Mouse (Mus musculus) embryonic facial prominence, embryonic 11.5 days (tissue): ENCODE data around the gene Ms4a6c. TPM values are rescaled to one million over a fixed set of nuclear protein-coding genes. Genes with fewer than 3 reads are reported as not detected.
"Not testable (repeated sequence)": the region's sequence is repeated elsewhere in the genome, so short reads cannot be mapped to it uniquely, and the experiment has no call there.

Experiments used
- ATAC-seq: fragments of 200-750 bp; cut with Nextera tagmentation; replicated peaks from 2 replicates; pipeline ENCODE4 v1.8.0; 2017; ENCODE audit warnings: low read depth; ENCODE audit not compliant: insufficient number of reproducible peaks, low FRiP score, low TSS enrichment
- DNase-seq: peaks from one replicate; pipeline ENCODE4 v3.0.0-alpha.2; 2015; ENCODE audit warnings: low spot score
- H3K27ac ChIP-seq: fragments of 300-500 bp; sonication (generic); replicated peaks from 2 replicates; pipeline ENCODE4 v1.5.1; 2014; ENCODE audit warnings: mild to moderate bottlenecking, low read depth, low read length, control low read depth
- H3K27me3 ChIP-seq: fragments of 300-500 bp; sonication (generic); 2 replicates; pipeline ENCODE4 v1.6.1; 2014; ENCODE audit warnings: mild to moderate bottlenecking, low read length, moderate library complexity, mixed read lengths; ENCODE audit not compliant: control insufficient read depth, insufficient read depth
- H3K36me3 ChIP-seq: fragments of 300-500 bp; sonication (generic); replicated peaks from 2 replicates; pipeline ENCODE4 v1.6.1; 2014; ENCODE audit warnings: low read depth, mild to moderate bottlenecking, low read length, moderate library complexity, mixed read lengths; ENCODE audit not compliant: control insufficient read depth, insufficient read depth
- H3K4me1 ChIP-seq: fragments of 300-500 bp; sonication (generic); 2 replicates; pipeline ENCODE4 v1.6.1; 2014; ENCODE audit warnings: low read length, mixed read lengths; ENCODE audit not compliant: control insufficient read depth, insufficient read depth
- H3K4me2 ChIP-seq: fragments of 300-500 bp; sonication (generic); 2 replicates; pipeline ENCODE4 v1.6.1; 2014; ENCODE audit warnings: low read depth, mild to moderate bottlenecking, control low read depth, low read length, moderate library complexity
- H3K4me3 ChIP-seq: fragments of 300-500 bp; sonication (generic); 2 replicates; pipeline ENCODE4 v1.5.1; 2014; ENCODE audit warnings: low read depth, low read length, control low read depth
- H3K9ac ChIP-seq: fragments of 300-500 bp; sonication (generic); replicated peaks from 2 replicates; pipeline ENCODE4 v1.6.1; 2014; ENCODE audit warnings: mild to moderate bottlenecking, control low read depth, low read length
- H3K9me3 ChIP-seq: fragments of 300-500 bp; sonication (generic); replicated peaks from 2 replicates; pipeline ENCODE4 v1.6.1; 2016; ENCODE audit warnings: mild to moderate bottlenecking, low read length, inconsistent platforms, mixed read lengths; ENCODE audit not compliant: control insufficient read depth
- WGBS: fragments of 180-500 bp; shearing (Covaris S2); extraction: QIAGEN DNeasy Blood & Tissue Kit; methylation state at CpG from one replicate; pipeline ENCODE4 v1.1.7; 2014; 5-methylcytosine and 5-hydroxymethylcytosine counted together
- polyA plus RNA-seq: library from polyadenylated mRNA; unstranded; fragments of >200 nt; fragmentation: Nextera tagmentation; extraction: Ambion mirVana; gene quantifications from 2 replicates; pipeline ENCODE4 v1.2.1, GENCODE M21; 2014

Gene Ms4a6c
- polyA plus RNA-seq, 1 experiment from 2014 or later, result 1.1 TPM

DNA sequence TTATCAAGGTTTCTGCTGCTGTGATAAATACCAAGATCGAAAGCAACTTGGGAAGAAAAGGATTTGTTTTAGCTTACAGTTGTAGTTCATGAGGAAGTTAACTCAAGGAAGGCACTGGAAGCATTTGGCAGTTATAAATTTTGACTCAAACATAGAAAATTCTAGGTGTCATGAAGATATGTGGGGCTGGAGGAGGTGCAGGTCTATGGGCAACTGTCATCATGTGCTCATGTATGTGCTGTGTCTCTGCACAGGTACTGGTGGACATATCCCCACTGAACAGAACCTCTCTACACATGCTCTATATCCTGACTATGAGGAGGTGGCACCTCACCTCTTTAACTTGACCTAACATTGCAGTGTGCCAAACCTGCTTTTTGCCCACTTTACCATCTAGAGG is 17.4 kb downstream of the Ms4a6c start:
- 84% methylated on average over 1 of the region's 1 CpGs for WGBS
- Histone ChIP-seq H3K9ac (no peak overlapping the region), H3K4me2 (no peak overlapping the region), H3K27me3 (no peaks in the 10 kb centered on the region), H3K36me3 (no peaks in the 10 kb centered on the region), H3K9me3 (no peaks in the 10 kb centered on the region), H3K4me3 (no peak overlapping the region), H3K27ac (no peak overlapping the region), H3K4me1 (no peaks in the 10 kb centered on the region)
- DNase-seq (no peak), ATAC-seq (no peak)

DNA sequence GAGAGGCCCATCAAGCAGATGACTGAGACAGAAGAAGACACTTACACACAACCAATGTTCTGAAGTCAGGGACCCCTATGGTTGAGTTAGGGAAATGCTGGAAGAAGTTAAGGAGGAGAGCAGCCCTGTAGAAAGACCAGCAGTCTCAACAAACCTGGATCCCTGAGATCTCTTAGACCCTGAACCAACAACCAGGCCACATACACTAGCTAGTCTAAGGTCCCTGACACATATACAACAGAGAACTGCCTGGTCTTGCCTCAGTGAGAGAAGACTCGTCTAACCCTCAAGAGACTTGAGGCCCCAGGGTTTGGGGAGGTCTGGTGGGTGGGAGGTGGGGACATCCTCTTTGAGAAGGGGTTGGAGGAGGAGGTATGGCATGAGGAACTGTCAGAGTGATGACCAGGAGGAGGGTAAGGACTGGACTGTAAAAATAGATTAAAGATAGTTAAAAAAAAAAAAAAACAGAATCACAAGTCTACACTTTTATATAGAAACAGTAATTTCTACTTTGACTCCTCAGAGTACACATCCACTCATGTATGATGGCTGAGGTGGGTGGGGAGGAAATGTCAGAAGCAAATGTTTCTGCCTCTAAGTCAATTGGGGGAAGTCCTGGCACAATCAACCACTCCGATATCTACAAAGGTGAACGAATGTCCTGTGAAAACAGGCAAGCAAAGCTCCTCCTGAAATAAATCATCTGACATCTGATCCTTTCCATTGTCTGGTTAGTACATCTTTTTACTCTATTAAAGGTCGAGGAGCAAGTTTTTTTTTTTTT is 22.4 kb downstream of the Ms4a6c start:
- WGBS, result 72% methylated on average over 4 of the region's 4 CpGs

DNA sequence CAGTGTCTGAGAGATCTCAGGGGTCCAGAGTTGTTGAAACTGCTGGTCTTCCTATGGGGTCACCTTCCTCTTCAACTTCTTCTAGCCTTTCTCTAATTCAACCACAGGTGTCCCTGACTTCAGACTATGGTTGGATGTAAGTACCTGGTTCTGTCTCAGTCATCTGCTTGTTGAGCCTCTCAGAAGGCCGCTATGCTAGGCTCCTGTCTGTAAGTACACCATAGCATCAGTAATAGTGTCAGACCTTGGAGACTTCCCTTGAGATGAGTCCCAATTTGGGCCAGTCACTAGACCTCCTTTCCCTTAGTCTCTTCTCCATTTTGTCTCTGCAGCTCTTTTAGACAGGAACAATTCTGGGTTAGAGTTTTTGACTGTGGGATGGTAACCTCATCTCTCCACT is 23.5 kb downstream of the Ms4a6c start:
- 83% methylated on average over 1 of the region's 1 CpGs for WGBS
- Histone ChIP-seq H3K9ac (no peak overlapping the region), H3K36me3 (no peaks in the 10 kb centered on the region), H3K4me2 (no peak overlapping the region), H3K27me3 (no peaks in the 10 kb centered on the region), H3K4me1 (no peaks in the 10 kb centered on the region), H3K27ac (no peak overlapping the region), H3K4me3 (no peak overlapping the region), H3K9me3 (no peaks in the 10 kb centered on the region)
- no peak for ATAC-seq
- no peak for DNase-seq

More for the DNA sequence above, 22.4 kb downstream of the Ms4a6c start:
- H3K36me3 ChIP-seq, result no peaks in the 10 kb centered on the region
- H3K4me2 ChIP-seq, result no peak overlapping the region
- no peak overlapping the region for H3K27ac ChIP-seq
- H3K9ac ChIP-seq, result no peak overlapping the region
- no peaks in the 10 kb centered on the region for H3K4me1 ChIP-seq
- no peaks in the 10 kb centered on the region for H3K9me3 ChIP-seq
- ATAC-seq (no peak), DNase-seq (no peak)
- H3K4me3 ChIP-seq, result no peak overlapping the region
- H3K27me3 ChIP-seq, result no peaks in the 10 kb centered on the region

DNA sequence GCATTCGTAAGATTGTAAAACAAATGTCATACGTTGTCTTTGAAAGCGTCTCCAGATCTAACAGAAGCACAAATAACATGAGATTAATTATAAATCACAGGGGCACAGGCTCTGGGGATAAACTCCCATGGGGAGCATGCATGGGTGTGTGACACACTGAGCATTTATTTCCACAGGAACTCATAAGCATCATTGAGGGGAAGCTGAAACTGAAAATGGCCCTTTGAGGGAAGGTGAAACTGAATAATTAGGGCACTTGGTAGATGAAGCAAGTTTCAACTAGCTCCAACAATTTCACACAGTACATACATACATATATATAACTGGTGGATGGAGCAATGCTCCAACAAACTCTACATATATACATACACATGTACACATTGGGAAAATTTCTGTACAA is 25.4 kb downstream of the Ms4a6c start:
- Histone ChIP-seq H3K4me1 (no peaks in the 10 kb centered on the region), H3K9ac (no peak overlapping the region), H3K36me3 (no peaks in the 10 kb centered on the region), H3K4me2 (no peak overlapping the region), H3K4me3 (no peak overlapping the region), H3K27me3 (no peaks in the 10 kb centered on the region), H3K27ac (no peak overlapping the region), H3K9me3 (no peaks in the 10 kb centered on the region)
- WGBS, result 88% methylated on average over 3 of the region's 3 CpGs
- DNase-seq, result no peak
- ATAC-seq, result no peak

DNA sequence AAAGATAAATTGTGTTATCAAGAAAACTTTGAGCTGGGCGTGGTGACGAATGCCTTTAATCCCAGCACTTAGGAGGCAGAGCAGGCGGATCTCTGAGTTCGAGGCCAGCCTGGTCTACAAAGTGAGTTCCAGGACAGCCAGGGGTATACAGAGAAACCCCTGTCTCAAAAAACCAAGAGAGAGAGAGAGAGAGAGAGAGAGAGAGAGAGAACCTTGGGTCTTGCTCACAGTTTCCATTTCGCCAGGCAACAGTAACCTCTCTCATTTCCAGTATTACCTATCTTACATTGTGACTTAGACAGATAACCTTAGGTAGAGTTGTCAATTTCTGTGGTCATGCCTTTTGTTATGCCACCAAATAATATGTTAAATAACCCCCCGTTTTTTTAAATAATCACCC is 27.2 kb downstream of the Ms4a6c start:
- Histone ChIP-seq H3K9me3 (no peaks in the 10 kb centered on the region), H3K36me3 (no peaks in the 10 kb centered on the region), H3K27ac (no peak overlapping the region), H3K27me3 (no peaks in the 10 kb centered on the region), H3K4me1 (no peaks in the 10 kb centered on the region), H3K4me3 (no peak overlapping the region), H3K4me2 (no peak overlapping the region), H3K9ac (no peak overlapping the region)
- WGBS, result 77% methylated on average over 6 of the region's 6 CpGs
- ATAC-seq (no peak), DNase-seq (no peak)

DNA sequence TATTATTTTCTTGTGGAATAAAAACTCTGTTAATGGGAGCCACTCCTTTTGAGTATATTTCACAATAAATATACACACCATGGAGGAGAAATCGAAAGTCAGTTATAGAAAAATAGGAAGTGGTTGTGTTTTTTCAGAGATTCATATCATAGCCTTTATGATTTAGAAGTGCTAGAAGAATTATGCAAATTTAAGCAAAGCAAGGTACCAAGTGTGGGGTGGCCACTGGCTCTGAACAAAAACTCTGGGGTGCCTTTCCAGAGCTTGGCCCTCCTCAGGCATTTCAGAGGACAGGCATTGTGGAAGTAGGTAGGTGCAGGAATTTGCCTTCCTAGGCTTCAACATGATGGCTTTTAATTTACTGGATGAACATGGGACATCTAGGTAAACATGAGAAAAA is 28.1 kb downstream of the Ms4a6c start:
- not testable (repeated sequence) for H3K4me1 ChIP-seq, H3K9ac ChIP-seq, DNase-seq, H3K9me3 ChIP-seq, H3K4me2 ChIP-seq, H3K36me3 ChIP-seq, H3K4me3 ChIP-seq, ATAC-seq, H3K27me3 ChIP-seq, H3K27ac ChIP-seq
- 74% methylated on average over 1 of the region's 1 CpGs for WGBS

DNA sequence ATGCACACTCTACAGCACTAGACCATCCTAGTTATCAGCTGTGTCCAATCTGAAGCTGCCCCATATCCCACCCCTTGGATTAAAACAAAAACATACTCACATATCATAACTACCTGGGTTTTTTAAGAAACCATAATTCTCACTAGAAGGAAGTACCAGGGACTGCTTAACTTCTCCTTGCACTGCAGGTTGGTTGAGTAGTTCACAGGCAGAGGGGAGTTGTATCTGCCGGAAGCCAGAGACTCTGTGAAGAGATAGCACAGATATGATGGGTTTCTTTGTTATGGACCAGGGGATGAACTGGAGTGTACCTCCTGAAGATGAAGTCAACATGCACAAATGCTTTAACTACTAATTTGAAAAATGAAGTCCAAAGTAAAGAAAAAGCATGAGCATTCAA is 31.6 kb downstream of the Ms4a6c start:
- no peak for DNase-seq

DNA sequence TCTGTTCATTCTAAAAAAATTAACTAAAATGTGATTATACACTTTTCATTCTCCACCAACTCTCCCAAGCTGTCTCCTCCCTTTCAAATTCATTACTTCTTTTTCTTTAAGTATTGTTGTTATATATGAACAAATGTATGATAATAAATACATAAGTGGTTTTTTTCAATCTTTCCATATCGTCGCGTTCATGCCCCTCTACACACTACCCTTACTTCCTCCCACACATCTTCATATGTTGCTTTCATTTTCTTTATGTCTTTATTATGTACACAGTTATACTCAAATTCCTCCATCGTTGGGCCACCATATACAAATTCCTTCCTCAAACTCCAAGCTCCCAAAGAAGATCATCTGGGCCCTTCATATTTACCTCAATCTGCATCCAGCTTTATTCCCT is 32.2 kb downstream of the Ms4a6c start:
- ATAC-seq, result no peak
- DNase-seq, result no peak
- Histone ChIP-seq H3K9me3 (no peaks in the 10 kb centered on the region), H3K9ac (no peak overlapping the region), H3K27ac (no peak overlapping the region), H3K36me3 (no peaks in the 10 kb centered on the region), H3K4me2 (no peak overlapping the region), H3K4me1 (no peaks in the 10 kb centered on the region), H3K27me3 (no peaks in the 10 kb centered on the region), H3K4me3 (no peak overlapping the region)
- WGBS, result 87% methylated on average over 4 of the region's 4 CpGs

More for the DNA sequence above, 31.6 kb downstream of the Ms4a6c start:
- ATAC-seq, result no peak
- Histone ChIP-seq H3K9ac (no peak overlapping the region), H3K36me3 (no peaks in the 10 kb centered on the region), H3K27me3 (no peaks in the 10 kb centered on the region), H3K27ac (no peak overlapping the region), H3K4me3 (no peak overlapping the region), H3K9me3 (no peaks in the 10 kb centered on the region), H3K4me2 (no peak overlapping the region), H3K4me1 (no peaks in the 10 kb centered on the region)
- WGBS, result 88% methylated on average over 1 of the region's 1 CpGs
